Mouse (Mus musculus): Measurements from ENCODE around the gene Tiam1.
A peak's percentile ranks its signal among the peaks of the same experiment; 100 is the strongest.

The Tiam1 gene

GRCm38 (mm10) chr16:89813536-89813935, 330.0 kb downstream of the Tiam1 start:
- DNase-seq (ENCODE audit: inconsistent age in 2 of 2, low spot score in 1 of 2): no peak

GRCm38 (mm10) chr16:89812891-89813290, 330.7 kb downstream of the Tiam1 start:
- DNase-seq (ENCODE audit: inconsistent age in 2 of 2, low spot score in 1 of 2): no peak

GRCm38 (mm10) chr16:89810398-89810797, 333.2 kb downstream of the Tiam1 start:
- no peak for DNase-seq (ENCODE audit: inconsistent age in 2 of 2, low spot score in 1 of 2)

- no peak for DNase-seq (ENCODE audit: inconsistent age in 2 of 2, low spot score in 1 of 2)
Measured at GRCm38 (mm10) chr16:89808168-89808567, 335.4 kb downstream of the Tiam1 start.

GRCm38 (mm10) chr16:89805946-89806345, 337.6 kb downstream of the Tiam1 start:
- no peak for DNase-seq (ENCODE audit: inconsistent age in 2 of 2, low spot score in 1 of 2)

GRCm38 (mm10) chr16:89805210-89805609, 338.4 kb downstream of the Tiam1 start:
- DNase-seq (ENCODE audit: inconsistent age in 2 of 2, low spot score in 1 of 2): no peak

- no peak for DNase-seq (ENCODE audit: inconsistent age in 2 of 2, low spot score in 1 of 2)
Measured at GRCm38 (mm10) chr16:89801493-89801892, 342.1 kb downstream of the Tiam1 start.

- no peak for DNase-seq (ENCODE audit: inconsistent age in 2 of 2, low spot score in 1 of 2)
Measured at GRCm38 (mm10) chr16:89799772-89800171, 343.8 kb downstream of the Tiam1 start.

- peak in 1 of 2 experiments; percentile 43 for DNase-seq (ENCODE audit: inconsistent age in 2 of 2, low spot score in 1 of 2)
Measured at GRCm38 (mm10) chr16:89796566-89796965, 347.0 kb downstream of the Tiam1 start.

GRCm38 (mm10) chr16:89789792-89790434, 353.7 kb downstream of the Tiam1 start:
- no peak for DNase-seq (ENCODE audit: inconsistent age in 2 of 2, low spot score in 1 of 2)

- no peak for DNase-seq (ENCODE audit: inconsistent age in 2 of 2, low spot score in 1 of 2)
Measured at GRCm38 (mm10) chr16:89785795-89786194, 357.8 kb downstream of the Tiam1 start.

GRCm38 (mm10) chr16:89779705-89780104, 363.9 kb downstream of the Tiam1 start:
- DNase-seq (ENCODE audit: inconsistent age in 2 of 2, low spot score in 1 of 2): peak in 1 of 2 experiments; percentile 51

GRCm38 (mm10) chr16:89777450-89777849, 366.1 kb downstream of the Tiam1 start:
- no peak for DNase-seq (ENCODE audit: inconsistent age in 2 of 2, low spot score in 1 of 2)

- DNase-seq (ENCODE audit: inconsistent age in 2 of 2, low spot score in 1 of 2): no peak
Measured at GRCm38 (mm10) chr16:89774553-89774913, 369.0 kb downstream of the Tiam1 start.

GRCm38 (mm10) chr16:89773657-89774552, 369.7 kb downstream of the Tiam1 start:
- DNase-seq (ENCODE audit: inconsistent age in 2 of 2, low spot score in 1 of 2): peak; percentile 85 to 96

- peak in 1 of 2 experiments; percentile 31 for DNase-seq (ENCODE audit: inconsistent age in 2 of 2, low spot score in 1 of 2)
Measured at GRCm38 (mm10) chr16:89765919-89766318, 377.6 kb downstream of the Tiam1 start.

- peak; percentile 29 to 68 for DNase-seq (ENCODE audit: inconsistent age in 2 of 2, low spot score in 1 of 2)
Measured at GRCm38 (mm10) chr16:89765470-89765869, 378.1 kb downstream of the Tiam1 start.

- no peak for DNase-seq (ENCODE audit: inconsistent age in 2 of 2, low spot score in 1 of 2)
Measured at GRCm38 (mm10) chr16:89763812-89764211, 379.8 kb downstream of the Tiam1 start.

GRCm38 (mm10) chr16:89762523-89762922, 381.0 kb downstream of the Tiam1 start:
- no peak for DNase-seq (ENCODE audit: inconsistent age in 2 of 2, low spot score in 1 of 2)

- no peak for DNase-seq (ENCODE audit: inconsistent age in 2 of 2, low spot score in 1 of 2)
Measured at GRCm38 (mm10) chr16:89762096-89762495, 381.5 kb downstream of the Tiam1 start.

- DNase-seq (ENCODE audit: inconsistent age in 2 of 2, low spot score in 1 of 2): no peak
Measured at GRCm38 (mm10) chr16:89757384-89757783, 386.2 kb downstream of the Tiam1 start.

GRCm38 (mm10) chr16:89754709-89755108, 388.9 kb downstream of the Tiam1 start:
- DNase-seq (ENCODE audit: inconsistent age in 2 of 2, low spot score in 1 of 2): no peak

Measured in adrenal gland, adult (tissue).